Mouse (Mus musculus) cerebellum, adult 2 months (tissue): Measurements from ENCODE around the gene 9130230L23Rik.

Source experiments
- CTCF ChIP-seq: fragments of 200-500 bp; IDR thresholded peaks from 2 replicates; pipeline ENCODE4 v1.5.1; 2011; ENCODE audit warnings: low read depth, mild to moderate bottlenecking, control low read depth, low read length, moderate library complexity, borderline replicate concordance; ENCODE audit not compliant: insufficient read depth
- POLR2A ChIP-seq: fragments of 200-500 bp; IDR thresholded peaks from 2 replicates; pipeline ENCODE4 v1.6.1; 2011; ENCODE audit warnings: low read length, control low read depth, borderline replicate concordance; ENCODE audit not compliant: insufficient read depth

- TF ChIP-seq CTCF (no peak), POLR2A (no peak)
Measured at GRCm38 (mm10) chr5:65973189-65973588, 30.9 kb downstream of the 9130230L23Rik start.
